Mouse (Mus musculus) kidney, adult 18-20 months (tissue): Measurements from ENCODE around the gene Mllt10.

Source experiments
- DNase-seq: peaks from one replicate; pipeline ENCODE4 v3.0.0; 2021

The Mllt10 gene

DNA sequence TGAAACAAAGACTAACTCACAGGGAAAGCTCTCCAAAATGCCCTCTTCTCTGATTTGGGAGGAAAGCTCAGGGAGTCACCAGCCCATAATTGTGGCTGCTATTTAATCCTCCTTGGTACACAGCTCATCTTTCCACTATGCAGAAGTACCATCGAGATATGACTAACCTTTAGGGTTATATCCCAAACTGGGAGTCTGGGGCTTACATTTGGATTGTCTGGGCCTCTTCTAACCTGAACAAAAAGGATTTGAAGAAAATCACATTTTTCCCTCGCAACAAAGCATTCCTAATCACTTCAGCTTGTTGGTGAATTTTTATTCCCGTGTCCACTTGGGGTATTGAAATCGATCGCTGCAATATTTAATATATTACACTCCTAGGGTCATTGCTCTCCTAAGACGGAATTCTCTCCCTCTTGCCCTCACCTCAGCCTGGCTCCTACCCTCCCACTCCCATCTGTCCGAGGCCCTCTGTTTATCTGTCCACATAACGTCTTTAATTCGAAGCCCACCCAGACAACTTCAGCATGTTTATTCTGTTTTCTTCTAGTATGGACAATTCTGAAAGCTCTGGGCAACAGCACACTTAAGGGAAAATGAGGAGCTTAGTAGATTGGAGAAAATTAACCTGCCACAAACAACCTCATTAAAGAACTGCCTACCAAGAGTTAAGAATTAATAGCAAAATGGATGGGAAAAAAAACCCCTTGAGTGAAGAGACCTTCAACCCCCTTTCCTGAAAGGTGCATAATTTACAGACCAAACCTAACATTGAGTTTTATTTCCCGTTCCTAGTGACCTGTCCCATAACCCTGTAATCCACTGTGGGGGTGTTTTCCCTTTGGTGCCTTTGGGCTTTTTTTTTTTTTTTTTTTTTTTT lies 20.4 kb upstream of the Mllt10 start:
- no peak for DNase-seq

DNA sequence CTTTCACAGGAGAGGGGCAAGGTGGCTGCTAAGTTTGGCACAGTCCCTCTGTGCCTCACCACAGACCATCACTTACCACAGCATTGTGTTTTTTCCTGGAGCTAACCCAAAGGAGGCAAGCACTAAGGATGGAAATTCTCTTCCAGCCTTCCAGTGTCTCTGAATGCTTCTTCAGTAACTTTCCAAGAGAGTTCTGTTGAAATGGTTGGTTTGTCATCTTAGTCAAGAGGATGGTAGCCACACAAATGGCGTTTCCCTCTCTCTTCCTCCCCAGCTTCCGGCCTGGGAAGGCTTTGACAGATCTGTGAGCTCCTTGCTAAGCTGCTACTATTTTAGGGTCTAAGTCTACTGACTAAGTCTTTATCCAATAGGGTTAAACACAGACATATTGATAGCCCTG lies 17.5 kb upstream of the Mllt10 start, which contains the start of gene A930004D18Rik:
A930004D18Rik (minus strand) TSS at position 247 of the 400 bp plus-strand sequence.
- no peak for DNase-seq

DNA sequence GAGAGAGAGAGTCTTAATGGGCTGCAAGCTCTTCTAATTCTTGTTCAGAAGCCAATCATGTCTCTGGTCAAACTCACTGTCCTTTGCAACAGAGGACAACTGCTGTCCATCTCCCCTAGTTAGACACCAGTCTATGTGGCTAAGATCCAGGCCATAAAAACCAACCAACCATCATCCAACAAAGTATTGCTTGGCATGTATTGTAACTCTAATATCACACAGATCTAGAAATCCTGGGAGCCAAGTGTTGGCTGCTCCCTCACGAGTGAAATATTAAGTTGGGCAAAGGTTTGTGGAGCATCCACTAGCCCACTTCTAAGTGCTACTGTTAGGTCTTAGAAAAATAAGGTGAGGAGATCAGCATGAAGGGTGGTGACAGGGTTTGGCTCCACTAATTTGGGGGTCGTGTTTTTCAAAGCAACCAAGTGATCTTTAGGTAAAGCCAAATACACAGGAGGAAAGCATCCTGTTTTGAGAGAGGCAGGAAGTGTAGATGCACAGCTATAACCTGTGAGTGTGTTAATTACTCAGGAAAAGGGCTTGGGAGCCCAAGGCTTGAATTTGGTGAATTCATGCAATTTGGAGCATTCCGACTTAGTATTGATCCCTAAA lies 16.8 kb upstream of the Mllt10 start:
- peak; percentile 24 for DNase-seq

DNA sequence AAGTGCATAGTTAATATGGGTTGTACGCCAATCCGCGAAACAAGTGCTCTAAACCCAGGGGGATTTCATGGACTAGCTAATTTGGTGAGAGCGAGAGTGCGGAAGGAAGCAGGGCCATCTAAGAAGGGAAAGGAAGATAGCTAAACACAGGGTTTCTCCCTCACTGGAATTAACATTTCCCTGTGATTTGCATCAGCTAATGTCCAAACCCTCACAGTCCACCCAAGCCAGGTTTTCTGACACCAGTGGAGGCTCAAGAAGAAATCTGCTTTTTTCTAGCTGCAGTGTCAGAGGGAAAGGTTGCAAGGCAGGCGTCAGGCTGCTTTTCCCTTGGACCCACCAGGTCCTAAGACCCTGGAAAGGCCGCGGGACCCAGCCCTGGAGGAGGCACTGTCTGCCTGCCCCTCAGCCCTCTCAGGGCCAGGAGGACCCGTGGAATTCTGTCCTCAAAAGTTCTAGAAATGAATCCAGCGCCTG lies 16.1 kb upstream of the Mllt10 start:
- no peak for DNase-seq

DNA sequence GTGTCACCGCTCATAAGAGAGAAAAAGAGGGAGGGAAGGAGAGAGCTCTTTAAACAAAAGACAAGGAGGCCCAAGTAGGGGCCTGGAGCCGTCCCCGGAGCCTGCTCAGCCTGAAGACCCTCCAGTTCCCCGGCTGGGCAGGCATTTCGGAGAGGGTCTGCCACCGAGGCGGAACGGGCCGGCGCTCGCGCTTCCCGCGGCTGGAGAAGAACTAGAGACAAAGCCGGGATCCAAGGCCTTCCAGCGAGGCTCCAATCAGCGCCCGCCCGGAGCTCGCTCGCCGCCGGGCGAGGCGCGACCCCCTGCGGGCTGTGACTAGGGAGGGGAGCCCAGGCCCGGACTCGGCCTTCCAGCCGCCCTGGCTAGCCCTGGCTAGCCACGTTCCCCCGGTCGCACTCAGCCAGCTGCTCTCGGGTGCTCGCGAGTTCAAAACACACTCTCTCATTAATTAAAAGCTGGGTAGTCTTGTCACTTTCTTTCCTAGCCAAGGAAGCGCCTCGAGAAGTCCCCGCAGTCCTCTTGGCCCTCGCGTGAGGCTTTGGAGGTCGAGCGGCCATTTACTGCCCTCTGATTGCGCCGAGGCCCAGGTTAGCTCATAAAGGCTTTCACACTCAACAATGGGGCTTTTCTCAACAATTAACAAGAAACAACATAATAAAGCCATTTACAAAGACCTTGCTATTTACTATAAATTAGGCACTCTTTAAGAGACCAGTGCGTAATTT lies 15.3 kb upstream of the Mllt10 start:
- no peak for DNase-seq

DNA sequence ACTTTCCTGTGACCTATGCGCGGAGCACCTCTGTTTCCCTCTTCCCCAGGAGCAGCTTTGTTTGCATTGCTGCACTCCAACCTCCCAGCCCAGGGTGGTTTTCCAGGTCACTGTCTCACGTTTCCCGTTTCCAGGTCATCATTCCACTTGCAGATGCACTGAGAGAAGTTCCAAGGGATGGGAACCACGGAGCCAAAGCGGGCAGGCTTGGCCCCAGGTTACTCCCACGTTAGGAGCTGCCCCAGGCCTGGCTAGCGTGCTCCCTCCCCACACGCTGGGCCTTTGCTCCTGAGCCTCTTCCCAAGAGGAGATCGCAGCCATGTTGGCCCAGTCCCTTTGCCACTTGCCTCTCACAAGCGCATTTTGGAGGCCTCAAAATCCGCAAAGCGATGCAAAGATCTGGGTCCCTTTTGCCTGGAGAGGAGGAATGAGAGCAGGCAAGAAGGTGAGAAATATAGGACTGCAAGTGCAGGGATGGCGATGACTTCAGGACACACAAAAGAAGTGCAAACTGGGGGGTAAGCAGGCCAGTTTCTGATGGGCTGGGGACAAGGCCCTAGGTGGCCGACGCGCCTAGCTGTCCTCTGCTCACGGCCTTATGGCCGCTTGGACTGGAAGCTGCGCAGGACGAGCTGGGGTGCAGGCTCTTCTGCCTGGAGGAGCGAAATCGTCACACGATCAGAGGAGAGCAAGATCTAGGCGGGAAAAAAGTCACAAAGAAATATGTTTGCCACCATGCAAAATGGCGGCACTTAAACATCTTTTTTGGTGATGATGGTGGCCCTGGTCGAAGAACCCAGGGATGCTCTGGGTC lies 14.5 kb upstream of the Mllt10 start:
- peak; percentile 35 for DNase-seq

DNA sequence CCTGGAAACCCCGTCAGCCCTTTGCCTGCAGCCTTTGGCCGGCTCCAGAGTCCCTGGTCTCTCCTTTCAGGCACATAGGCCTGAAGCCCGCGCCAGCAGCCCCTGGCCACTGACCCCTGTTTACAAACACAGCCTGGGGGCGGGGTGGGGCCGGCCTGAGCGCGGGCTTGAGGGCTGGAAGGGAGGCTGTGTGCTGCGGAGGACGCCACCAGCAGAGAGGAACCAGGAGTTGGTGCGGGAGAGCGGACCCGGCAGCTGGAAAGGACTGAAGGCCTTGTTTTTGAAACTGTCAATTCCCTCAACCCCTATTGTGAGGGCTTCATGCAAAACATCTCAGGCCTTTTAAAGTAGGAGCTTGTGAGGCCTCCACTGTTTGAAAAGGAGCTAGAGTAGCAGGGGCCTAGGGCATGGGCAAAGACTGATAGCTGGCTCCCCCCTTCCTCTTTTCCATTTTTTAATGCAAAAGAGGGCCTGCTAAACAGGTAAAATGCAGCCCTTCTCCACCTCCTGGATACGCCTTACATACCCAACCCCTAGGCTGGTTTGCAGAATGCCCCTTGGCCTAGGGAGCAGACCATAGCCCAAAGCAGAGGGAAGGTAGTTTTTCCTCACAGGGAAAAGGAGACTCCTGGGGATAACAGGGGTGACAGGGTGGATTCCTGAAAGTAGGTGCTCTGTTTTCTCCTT lies 13.7 kb upstream of the Mllt10 start:
- peak; percentile 53 for DNase-seq

DNA sequence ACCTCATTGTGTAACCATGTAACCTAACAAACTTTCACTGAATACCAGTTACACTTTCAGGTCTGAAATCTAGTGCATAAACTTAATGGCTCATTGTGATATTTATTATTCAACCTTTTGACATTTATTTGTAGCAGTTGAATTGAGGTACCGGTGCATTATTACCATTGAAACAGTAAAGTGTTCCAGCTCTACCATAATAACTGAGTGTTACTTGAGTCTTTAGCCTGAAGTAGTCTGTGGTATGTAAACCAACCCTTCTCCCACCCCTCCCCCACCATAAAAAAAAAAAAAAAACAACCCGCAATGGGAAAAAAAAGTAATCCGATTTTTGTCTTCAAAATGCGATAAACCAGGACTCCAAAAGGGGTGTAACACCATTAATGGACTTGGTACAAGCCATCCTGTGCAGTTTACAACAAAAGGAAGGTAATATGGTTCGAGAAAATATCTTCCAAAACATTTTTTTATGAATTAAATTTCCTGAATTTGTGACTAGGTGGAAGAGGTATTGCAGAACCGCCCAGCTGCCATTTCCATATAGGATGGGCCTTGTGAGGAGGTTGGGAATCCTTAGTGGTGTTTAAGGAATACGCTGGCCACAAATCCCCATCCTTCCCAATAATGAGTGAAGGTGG lies 9.8 kb upstream of the Mllt10 start:
- DNase-seq: peak; percentile 28

DNA sequence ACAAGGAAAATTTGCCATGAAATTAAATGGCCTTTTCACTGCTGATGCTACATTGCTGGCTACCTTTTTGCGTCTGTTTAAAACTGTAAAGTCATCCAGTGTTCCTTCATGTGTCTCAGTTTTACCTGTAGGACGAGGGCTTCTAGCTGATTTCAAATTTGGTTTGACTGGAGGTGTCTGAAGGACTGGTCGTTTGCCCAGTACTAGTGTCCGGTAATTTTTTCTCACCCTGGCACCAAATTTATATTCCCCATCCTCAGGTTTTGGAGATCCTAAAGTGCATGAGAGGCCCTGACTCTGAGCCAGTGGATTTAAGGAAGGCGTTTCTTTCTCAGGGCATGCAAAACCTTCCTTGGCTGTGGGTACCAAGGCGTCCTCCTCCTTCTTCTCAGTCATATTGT lies 9.3 kb upstream of the Mllt10 start:
- peak; percentile 43 for DNase-seq

DNA sequence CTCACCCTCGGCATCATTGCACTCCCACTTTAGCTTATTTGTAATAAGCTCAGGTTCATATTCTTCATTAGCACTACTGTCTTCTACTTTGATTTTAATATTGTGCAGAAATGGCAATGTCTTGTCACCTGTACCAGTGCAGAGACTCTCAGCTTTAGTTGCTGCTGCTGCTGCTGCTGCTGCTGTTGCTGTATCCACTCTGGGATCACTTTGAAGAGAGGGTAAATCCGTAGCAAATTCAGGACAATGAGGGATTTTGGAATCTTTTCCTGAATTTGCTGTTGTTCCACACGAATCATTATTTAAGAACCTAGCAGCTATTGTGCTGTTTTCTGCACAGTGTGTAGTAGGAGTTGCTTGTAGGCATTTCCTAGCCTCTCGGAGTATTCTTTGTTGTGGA lies 8.9 kb upstream of the Mllt10 start:
- no peak for DNase-seq

DNA sequence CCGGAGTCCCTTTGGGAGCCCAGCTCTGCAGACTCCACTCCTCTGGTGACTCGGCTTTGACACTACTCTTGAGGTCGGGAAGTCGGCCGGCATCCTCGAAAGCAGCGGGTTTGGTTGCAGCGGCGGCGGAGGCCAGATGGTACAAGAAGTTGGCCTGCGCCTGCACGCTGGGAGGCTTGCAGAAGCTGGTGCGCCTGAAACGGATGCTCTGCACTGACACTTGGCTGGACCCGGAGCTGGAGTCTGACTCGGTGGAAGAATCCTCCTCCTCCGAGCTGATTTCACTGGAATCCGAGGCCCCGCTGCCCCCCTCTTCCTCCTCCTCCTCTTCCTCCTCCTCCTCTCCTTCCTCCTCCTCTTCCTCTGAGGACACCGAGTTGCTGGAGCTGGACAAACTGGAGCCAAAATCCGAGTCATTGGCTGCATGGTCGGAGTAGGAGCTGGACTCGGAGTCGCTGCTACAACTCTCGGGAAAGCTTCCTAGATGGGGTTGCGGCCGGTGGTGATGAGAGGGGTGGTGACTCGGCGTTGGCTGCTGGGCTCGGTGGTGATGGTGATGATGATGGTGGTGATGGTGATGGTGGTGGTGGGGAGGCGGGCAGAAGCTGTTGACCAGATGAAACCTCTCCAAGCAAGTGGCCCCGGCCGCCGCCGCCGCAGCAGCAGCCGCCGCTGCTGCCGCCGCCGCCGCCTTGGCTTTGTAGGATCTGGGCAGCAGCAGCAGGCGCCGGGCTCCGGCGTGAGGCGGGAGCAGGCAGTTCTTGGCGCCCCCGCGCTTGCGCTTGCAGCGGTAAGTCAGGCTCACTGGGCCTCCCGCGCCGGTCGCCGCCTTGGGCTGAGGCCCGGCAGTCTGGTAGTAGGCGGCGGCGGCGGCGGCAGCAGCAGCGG lies 8.0 kb upstream of the Mllt10 start:
- DNase-seq: peak; percentile 85

DNA sequence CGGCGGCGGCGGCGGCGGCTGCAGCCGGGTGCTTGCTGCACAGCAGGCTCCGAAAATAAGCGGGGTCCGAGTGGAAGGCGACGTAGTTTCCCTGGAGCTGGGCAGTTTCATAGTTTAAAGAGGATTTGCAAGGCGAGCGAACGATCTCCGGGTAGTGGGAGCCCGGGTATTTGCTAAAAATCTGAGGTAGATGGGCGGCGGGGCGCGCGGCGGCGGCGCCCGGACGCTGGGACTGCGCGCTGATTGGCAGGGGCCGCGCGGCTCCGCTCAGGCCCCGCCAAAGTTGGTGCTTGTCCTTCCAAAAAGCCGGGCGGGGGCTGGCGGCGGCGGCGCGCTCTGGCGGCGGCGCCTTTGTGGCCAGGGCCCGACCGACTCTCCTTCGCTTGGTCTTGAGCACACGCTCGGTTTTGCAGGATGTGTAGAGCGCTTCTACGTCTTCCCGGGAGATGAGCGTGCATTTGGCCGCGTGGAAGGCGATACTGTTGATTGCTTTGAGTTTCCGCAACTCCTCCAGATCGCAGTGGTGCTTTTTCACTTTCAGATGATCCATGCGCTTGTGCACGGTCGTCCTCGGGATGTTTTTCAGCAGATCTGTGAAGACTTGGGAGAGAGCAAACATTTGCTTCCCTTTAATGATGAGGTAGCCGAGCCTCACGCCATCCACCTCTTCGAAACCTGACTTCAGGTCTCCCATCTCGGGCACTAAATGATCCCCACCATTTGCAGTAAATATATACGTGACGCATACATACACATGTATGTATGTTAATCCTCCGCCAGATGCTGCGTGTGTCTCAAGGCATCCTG lies 7.2 kb upstream of the Mllt10 start:
- peak; percentile 85 for DNase-seq

DNA sequence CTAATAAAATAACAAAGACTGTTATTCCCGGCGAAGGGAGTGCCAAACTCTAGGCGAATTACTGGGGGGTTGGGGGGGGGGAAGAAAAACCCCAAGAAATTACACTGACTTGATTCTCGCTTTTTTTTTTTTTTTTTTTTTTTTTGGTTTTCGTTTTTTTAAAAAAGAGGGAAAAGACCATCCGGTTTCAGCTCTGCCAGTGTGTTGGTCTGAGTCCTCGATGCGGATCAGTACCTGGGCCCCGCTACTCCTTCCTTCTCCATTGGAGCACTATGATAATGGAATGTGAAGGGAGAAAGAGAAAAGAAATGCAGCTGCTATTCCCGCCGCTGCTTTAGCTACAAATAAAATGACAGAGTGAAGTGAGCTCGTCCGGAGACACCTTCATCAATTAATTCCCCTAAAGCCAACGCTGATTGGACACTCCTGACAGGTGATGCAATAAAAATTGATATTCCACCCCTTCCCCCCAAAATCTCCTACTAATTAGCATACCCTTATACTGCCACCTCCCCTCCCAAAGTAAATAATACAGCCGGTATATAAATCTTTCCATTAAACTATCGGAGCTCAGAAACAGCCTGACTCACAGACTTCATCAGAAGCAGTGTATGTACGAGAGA lies 6.5 kb upstream of the Mllt10 start, which contains the start of gene Skida1:
Skida1 (minus strand) TSS at position 599 of the 623 bp plus-strand sequence.
- DNase-seq: peak; percentile 57

DNA sequence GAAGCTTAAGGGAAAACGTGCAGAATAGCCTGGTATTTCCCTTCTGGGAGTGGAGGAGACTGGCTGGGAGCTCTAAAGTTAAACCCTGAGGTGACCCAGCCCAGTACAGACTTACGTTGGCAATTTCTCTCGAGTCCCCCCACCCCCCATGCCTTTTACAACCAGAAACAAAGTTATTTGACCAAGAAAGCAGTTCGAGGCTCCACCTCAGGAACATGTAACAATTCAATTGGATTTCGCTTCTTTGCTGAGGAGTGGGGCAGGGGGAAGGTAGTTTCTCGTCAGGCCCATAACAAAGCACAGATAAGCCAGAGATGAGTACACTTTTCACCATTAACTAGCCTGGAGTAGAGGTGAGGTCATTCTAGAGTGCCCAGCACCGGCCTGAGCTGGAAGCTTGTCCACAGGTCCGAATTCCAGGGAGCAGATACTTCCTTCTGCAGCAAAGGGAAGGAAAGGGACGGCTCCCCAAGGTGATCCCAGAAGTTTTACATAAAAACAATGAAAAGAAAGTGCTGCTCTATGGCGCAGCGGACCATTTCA lies 5.7 kb upstream of the Mllt10 start:
- peak; percentile 73 for DNase-seq

DNA sequence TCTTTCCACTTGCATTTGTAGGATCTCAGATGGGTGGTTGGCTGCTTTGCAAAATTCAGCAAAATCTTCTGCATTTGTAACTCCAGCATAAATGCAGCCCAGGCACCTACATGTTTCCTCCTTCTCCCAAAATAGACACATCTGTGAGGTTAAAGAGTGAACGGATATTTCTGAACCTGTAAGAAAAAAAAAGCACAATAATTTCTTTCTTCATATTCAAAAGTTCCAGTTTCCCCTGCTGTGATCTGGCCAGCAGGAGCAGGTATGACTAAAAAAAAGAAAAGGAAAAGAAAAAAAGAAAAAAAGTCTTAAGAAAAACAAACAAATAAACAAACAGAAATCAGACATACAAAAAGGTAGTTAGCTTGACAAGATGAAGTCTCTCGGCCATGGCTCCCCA lies 5.0 kb upstream of the Mllt10 start:
- no peak for DNase-seq

DNA sequence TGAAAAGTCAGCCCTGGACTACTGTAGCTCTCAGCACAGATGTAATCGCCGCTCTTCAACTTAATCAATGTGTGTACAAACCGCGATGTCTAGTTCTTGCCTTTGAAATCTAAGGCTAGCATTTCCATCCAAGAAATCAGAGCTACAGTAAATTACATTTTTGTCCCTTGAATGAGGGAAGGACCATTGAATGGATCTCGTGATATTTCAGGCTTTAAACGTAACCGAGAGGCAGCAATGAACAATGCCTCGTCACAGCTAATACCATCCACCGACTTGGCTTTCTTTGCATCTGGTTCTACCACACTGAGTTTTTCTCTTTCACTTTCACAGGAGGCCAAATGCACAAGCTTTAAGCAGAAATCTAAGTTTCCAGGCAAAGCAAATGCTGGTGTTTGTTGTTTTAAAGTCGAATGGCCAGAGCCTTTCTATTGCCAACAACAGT lies 4.5 kb upstream of the Mllt10 start:
- DNase-seq: peak; percentile 29

DNA sequence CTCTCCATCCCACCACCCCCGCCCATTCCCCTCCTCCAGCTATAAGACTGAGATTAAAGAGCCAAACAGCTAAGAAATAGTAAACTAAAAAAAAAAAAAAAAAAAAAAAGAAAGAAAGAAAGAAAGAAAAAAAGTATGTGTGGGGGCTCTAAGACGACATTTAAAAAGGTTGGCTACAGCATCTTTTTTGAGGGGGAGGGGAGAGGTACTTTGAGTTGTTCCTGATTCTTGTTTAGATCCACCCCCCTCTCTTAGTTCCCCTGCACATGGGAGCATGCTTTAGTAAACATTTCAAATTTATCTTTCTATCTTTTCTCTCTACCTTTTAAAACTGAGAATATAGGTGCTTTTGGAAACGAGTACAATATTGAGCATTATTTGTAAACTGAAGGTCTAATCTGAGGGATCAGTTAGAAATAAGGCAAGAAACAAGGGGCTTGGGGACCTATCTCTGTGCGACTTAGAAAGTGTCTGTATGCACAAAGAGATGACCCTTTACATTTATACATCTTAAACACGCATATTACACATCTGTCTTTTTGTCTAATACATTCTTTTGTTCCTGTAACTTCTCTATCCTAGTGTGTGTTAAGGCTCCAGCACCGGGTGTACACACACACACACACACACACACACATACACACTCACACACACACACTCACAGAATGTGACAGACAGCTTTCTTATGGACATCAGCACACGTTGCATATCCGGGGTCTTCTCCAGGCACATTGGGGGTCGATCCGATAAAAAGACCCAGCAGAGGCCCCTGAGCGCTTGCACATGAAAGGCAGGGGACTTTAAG lies 3.8 kb upstream of the Mllt10 start:
- no peak for DNase-seq

DNA sequence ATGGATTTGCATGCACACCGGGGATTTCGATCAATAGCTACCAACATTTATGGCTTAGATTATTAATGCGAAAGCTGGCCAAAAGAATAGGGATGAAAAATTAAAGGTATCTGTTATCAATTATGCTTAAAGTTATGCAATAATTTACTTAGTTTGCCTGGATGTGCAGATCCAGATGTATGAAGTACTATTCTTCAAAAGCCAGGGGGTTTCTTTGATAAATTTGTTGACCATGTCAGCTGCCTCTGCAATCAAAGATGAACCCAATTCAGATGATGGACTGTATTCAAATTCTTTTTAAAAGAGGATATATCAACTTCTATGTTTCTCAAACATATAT lies 3.2 kb upstream of the Mllt10 start:
- DNase-seq: no peak
